Mouse (Mus musculus): ENCODE measurements at regions not wholly inside any gene's neighbourhood (a gene's known extent, or its start where the extent isn't known, plus 50 kb on each side); places are given as distances from the start of the nearest gene placed in this dataset.
"Not testable (repeated sequence)": the region's sequence is repeated elsewhere in the genome, so short reads cannot be mapped to it uniquely, and the experiment has no call there.

DNA sequence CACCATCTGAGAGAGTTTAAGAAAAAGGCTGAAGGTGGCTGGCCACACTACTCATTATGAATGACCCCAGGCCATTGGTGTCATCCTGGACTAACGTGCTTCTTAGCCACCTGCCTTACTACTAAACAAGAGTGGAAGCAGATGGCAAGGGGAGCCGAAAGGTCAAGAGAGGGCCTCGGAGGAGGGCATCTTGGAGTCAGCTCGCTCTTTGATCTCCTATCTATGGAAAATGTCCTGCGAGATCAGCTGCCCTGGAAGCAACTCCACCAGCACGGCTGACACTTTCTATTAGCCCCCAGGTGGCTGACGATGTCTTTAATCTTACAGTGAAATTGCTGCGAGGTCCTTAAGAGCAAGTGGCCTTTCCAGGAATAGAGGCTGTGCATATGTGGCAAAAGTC is 179.3 kb downstream of the Csl start:
- no peaks in the 10 kb centered on the region for H3K27me3 ChIP-seq (ENCODE audit: control insufficient read depth, insufficient read depth, low read length)
- no peak overlapping the region for H3K4me2 ChIP-seq (replicated peaks)

DNA sequence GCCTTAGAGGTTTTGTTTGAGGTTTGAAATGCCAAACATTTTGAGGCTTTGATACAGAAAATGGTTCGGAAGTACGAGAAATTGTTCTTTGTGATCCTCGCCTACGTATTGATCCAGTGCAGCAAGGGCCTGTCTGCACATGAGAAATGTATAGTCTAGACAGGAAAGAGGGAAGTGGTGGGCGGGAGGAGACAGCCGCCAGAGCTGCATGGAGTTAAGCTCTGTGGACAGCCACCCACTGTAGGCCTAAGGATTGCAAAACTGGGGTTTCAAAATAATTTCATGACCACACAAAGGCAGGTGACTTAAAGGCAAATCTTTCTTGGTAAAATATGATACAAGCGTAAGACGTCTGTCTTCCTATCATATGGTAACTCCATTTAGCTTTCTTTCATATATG is 178.4 kb downstream of the Csl start:
- no peak overlapping the region for H3K4me3 ChIP-seq (replicated peaks; ENCODE audit: low read length)
- DNase-seq (ENCODE audit: low spot score) (no peak), ATAC-seq (ENCODE audit: low FRiP score) (no peak)
- WGBS: 80% methylated on average over 8 of the region's 8 CpGs
- no peak overlapping the region for H3K4me2 ChIP-seq (replicated peaks)
- H3K36me3 ChIP-seq (replicated peaks; ENCODE audit: control insufficient read depth, insufficient read depth): no peaks in the 10 kb centered on the region
- no peak overlapping the region for H3K9ac ChIP-seq
- no peak overlapping the region for H3K27ac ChIP-seq
- no peaks in the 10 kb centered on the region for H3K27me3 ChIP-seq (ENCODE audit: control insufficient read depth, insufficient read depth, low read length)
- H3K4me1 ChIP-seq (replicated peaks; ENCODE audit: control insufficient read depth, insufficient read depth, low read length): no peaks in the 10 kb centered on the region
- no peaks in the 10 kb centered on the region for H3K9me3 ChIP-seq (ENCODE audit: control insufficient read depth, low read length)

More for the DNA sequence above, 179.3 kb downstream of the Csl start:
- no peak overlapping the region for H3K4me3 ChIP-seq (replicated peaks; ENCODE audit: low read length)
- no peaks in the 10 kb centered on the region for H3K36me3 ChIP-seq (replicated peaks; ENCODE audit: control insufficient read depth, insufficient read depth)
- ATAC-seq (ENCODE audit: low FRiP score) (no peak), DNase-seq (ENCODE audit: low spot score) (no peak)
- H3K27ac ChIP-seq: no peak overlapping the region
- peaks cover 6% of the 10 kb centered on the region for H3K4me1 ChIP-seq (replicated peaks; ENCODE audit: control insufficient read depth, insufficient read depth, low read length)
- no peak overlapping the region for H3K9ac ChIP-seq
- no peaks in the 10 kb centered on the region for H3K9me3 ChIP-seq (ENCODE audit: control insufficient read depth, low read length)
- 45% methylated on average over 8 of the region's 8 CpGs for WGBS

DNA sequence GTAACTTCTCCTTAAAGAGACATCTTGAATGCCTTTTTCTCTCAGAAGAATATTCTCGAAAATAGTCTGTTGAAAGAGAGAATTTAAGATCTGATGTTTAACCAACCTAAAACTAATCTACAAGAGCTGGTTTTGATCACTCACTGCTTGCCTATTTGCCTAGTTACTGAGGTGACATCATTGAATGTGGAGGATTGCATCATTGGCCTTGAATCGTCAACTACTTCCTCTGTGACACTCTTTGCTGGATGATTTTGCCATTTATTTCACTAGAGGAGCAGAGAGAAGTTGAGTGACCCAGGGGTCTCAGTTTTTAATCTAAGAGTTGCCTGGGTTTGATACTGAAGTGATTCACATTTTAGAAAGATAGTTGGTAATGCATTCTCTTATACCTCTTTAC is 174.6 kb downstream of the Csl start:
- DNase-seq (ENCODE audit: low spot score) (no peak), ATAC-seq (ENCODE audit: low FRiP score) (no peak)
- Histone ChIP-seq H3K9ac (no peak overlapping the region), H3K27me3 (ENCODE audit: control insufficient read depth, insufficient read depth, low read length) (no peaks in the 10 kb centered on the region), H3K4me3 (replicated peaks; ENCODE audit: low read length) (no peak overlapping the region), H3K36me3 (replicated peaks; ENCODE audit: control insufficient read depth, insufficient read depth) (no peaks in the 10 kb centered on the region), H3K27ac (no peak overlapping the region), H3K9me3 (ENCODE audit: control insufficient read depth, low read length) (no peaks in the 10 kb centered on the region), H3K4me1 (replicated peaks; ENCODE audit: control insufficient read depth, insufficient read depth, low read length) (no peaks in the 10 kb centered on the region), H3K4me2 (replicated peaks) (no peak overlapping the region)
- 78% methylated on average over 2 of the region's 2 CpGs for WGBS

DNA sequence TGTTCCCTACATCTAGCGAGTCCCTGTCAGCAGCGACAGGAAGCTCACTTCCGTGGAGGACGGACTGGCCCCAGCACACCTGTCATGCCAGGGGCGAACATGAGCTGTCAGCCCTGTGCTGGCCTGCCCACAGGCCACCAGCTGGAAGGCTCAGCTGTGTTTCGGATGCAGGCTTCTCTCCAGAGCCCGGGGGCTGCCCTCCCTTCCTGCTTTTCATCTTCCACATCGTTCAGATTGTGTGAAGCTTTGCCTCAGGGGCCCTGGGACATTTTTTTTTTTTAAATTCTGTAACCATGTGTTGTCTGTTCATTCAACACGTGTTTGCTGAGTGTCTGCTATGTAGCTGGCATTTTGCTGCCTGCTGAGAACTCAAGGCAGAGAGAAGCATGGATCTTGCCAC is 167.2 kb downstream of the Csl start:
- H3K4me1 ChIP-seq (replicated peaks; ENCODE audit: control insufficient read depth, insufficient read depth, low read length): no peaks in the 10 kb centered on the region; the same call in 1 of the 2 replicates
- ATAC-seq (ENCODE audit: low FRiP score): peak; percentile 39; the same call in 1 of the 2 replicates
- H3K9me3 ChIP-seq (ENCODE audit: control insufficient read depth, low read length): no peaks in the 10 kb centered on the region
- no peaks in the 10 kb centered on the region for H3K27me3 ChIP-seq (ENCODE audit: control insufficient read depth, insufficient read depth, low read length)
- H3K4me3 ChIP-seq (replicated peaks; ENCODE audit: low read length): no peak overlapping the region
- no peak overlapping the region for H3K9ac ChIP-seq
- no peaks in the 10 kb centered on the region for H3K36me3 ChIP-seq (replicated peaks; ENCODE audit: control insufficient read depth, insufficient read depth)
- H3K4me2 ChIP-seq (replicated peaks): no peak overlapping the region
- DNase-seq (ENCODE audit: low spot score): no peak
- 31% methylated on average over 9 of the region's 9 CpGs for WGBS
- H3K27ac ChIP-seq: no peak overlapping the region

DNA sequence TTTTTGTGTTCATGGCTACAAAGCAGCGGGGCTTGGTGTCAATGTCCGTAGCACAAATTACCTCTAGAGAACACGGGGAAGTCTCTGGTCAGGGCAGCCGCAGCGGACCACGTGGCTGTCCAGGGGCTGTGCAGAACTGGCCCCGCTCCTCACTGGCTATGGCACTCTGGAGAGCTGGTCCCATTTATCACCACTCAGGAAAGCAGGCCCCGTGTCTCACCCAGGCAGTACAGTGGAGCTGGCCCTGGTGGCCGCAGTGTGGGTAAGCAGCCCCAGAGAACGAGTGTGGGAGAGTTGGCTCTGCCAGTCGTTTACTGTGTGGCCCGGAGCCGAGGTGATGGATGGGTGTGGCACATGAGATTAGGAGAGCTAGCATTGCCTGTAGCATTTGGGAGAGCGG is 163.8 kb downstream of the Csl start:
- Histone ChIP-seq H3K27ac (no peak overlapping the region), H3K36me3 (replicated peaks; ENCODE audit: control insufficient read depth, insufficient read depth) (no peaks in the 10 kb centered on the region), H3K27me3 (ENCODE audit: control insufficient read depth, insufficient read depth, low read length) (no peaks in the 10 kb centered on the region), H3K4me1 (replicated peaks; ENCODE audit: control insufficient read depth, insufficient read depth, low read length) (no peaks in the 10 kb centered on the region; the same call in 1 of the 2 replicates), H3K9ac (no peak overlapping the region), H3K9me3 (ENCODE audit: control insufficient read depth, low read length) (no peaks in the 10 kb centered on the region), H3K4me2 (replicated peaks) (no peak overlapping the region), H3K4me3 (replicated peaks; ENCODE audit: low read length) (no peak overlapping the region)
- no peak for DNase-seq (ENCODE audit: low spot score)
- no peak for ATAC-seq (ENCODE audit: low FRiP score)
- WGBS: 90% methylated on average over 14 of the region's 14 CpGs

DNA sequence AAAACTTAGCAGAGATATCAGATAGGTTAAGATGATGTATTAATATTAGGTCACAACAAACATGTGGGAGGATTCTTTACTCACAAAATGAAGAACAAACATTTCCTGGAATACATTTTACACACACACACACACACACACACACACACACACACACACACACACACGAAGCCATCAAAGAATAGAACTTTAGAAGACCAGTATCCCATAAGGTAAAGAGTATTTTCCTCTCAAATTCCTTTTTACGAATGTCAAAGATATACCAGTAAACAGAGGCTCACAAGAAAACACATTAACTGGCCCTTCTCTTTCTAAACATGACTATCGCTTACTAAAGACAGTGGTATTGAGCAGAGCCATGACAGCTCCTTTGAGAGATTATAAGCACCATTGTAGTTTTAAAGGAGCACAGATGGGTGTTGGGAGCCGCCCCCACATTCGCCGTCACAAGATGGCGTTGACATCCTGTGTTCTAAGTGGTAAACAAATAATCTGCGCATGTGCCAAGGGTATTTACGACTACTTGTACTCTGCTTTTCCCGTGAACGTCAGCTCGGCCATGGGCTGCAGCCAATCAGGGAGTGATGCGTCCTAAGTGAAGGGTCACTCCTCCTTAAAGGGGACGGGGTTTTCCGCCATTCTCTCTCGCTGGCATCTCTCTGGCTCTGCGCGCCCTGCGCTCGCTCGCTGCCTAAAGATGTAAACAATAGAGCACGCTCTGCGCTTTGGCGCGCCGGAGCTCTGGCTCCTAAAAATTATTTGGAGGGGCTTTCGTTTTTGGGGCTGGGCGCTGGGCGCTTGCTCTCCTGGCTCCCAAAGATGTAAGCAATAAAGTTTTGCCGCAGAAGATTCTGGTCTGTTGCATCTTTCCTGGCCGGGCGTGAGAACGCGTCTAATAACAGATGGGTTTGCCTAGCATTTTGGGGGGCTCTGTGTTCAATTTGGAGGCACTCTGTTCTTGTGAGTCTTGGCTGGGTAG is 160.0 kb downstream of the Csl start:
- H3K4me1 ChIP-seq (replicated peaks; ENCODE audit: control insufficient read depth, insufficient read depth, low read length); DNase-seq (ENCODE audit: low spot score); H3K36me3 ChIP-seq (replicated peaks; ENCODE audit: control insufficient read depth, insufficient read depth); H3K27me3 ChIP-seq (ENCODE audit: control insufficient read depth, insufficient read depth, low read length); H3K9me3 ChIP-seq (ENCODE audit: control insufficient read depth, low read length): not testable (repeated sequence)
- Histone ChIP-seq H3K27ac (peak overlapping the region; percentile 72), H3K4me2 (replicated peaks) (peak overlapping the region; percentile 59), H3K9ac (peak overlapping the region; percentile 54), H3K4me3 (replicated peaks; ENCODE audit: low read length) (peak overlapping the region; percentile 38)
- WGBS: 49% methylated on average over 23 of the region's 34 CpGs
- ATAC-seq (ENCODE audit: low FRiP score): peak; percentile 79

DNA sequence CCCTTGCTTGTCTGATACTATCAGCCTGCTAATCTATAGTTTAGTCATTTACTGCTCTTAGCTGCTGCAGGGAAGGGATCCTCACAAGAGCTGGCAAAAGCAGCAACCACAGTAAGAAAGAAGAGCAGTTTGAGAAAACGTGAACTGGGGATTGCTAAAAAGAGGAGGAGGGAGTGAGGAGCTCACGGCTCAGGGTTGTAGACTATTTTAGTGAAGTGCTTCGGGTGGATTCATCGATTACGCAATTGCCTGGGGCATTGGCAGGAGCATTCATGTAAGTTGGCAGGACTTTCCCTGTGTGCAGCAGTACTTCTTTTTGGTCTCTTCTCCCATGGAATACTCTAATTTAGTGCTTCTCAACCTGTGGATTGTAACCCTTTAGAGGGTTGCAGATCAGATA is 157.1 kb downstream of the Csl start:
- Histone ChIP-seq H3K4me2 (replicated peaks) (no peak overlapping the region), H3K4me3 (replicated peaks; ENCODE audit: low read length) (no peak overlapping the region), H3K27me3 (ENCODE audit: control insufficient read depth, insufficient read depth, low read length) (no peaks in the 10 kb centered on the region), H3K4me1 (replicated peaks; ENCODE audit: control insufficient read depth, insufficient read depth, low read length) (no peaks in the 10 kb centered on the region), H3K9ac (no peak overlapping the region), H3K9me3 (ENCODE audit: control insufficient read depth, low read length) (no peaks in the 10 kb centered on the region), H3K36me3 (replicated peaks; ENCODE audit: control insufficient read depth, insufficient read depth) (no peaks in the 10 kb centered on the region), H3K27ac (no peak overlapping the region)
- DNase-seq (ENCODE audit: low spot score) (no peak), ATAC-seq (ENCODE audit: low FRiP score) (no peak)
- 87% methylated on average over 5 of the region's 5 CpGs for WGBS

DNA sequence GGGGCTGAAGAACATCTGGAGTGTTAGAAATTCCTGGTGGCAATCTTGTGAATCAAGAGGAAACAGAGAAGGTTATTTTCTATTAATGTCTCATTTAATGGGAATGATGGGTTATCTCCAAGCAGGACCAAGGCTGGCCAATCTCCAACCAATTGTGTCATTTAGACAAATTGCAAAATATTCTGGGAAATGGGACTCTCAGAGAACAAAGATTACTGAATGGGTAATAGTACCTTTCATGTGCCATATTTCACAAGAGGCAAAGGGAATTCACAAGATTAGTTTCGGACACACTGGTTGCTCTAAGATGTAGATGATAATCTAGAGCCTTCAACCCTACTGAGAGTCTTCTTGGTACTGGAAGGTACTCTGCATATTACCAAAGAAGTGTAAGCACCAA is 155.3 kb downstream of the Csl start:
- Histone ChIP-seq H3K27me3 (ENCODE audit: control insufficient read depth, insufficient read depth, low read length) (no peaks in the 10 kb centered on the region), H3K9ac (no peak overlapping the region), H3K4me1 (replicated peaks; ENCODE audit: control insufficient read depth, insufficient read depth, low read length) (no peaks in the 10 kb centered on the region), H3K4me2 (replicated peaks) (no peak overlapping the region), H3K36me3 (replicated peaks; ENCODE audit: control insufficient read depth, insufficient read depth) (no peaks in the 10 kb centered on the region), H3K9me3 (ENCODE audit: control insufficient read depth, low read length) (no peaks in the 10 kb centered on the region), H3K27ac (no peak overlapping the region), H3K4me3 (replicated peaks; ENCODE audit: low read length) (no peak overlapping the region)
- ATAC-seq (ENCODE audit: low FRiP score): no peak
- 93% methylated on average over 1 of the region's 1 CpGs for WGBS
- DNase-seq (ENCODE audit: low spot score): no peak

DNA sequence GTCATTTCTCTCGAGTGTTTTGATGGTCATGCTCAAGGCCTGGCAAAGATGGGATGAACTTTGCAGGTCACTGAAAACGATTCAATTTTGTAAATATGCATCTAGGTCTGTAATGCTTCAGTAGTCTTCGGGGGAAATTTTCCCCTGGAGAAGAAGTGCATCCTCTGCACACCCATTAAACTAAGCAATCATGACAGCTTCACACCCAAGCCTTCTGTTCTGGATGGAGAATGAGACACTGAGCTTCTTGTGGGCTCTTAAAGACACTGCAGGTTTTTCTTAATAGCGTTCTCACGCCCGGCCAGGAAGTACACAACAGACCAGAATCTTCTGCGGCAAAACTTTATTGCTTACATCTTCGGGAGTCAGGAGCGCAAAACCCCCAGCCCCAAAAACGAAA is 151.0 kb downstream of the Csl start:
- H3K9ac ChIP-seq: no peak overlapping the region
- DNase-seq (ENCODE audit: low spot score) (no peak), ATAC-seq (ENCODE audit: low FRiP score) (no peak)
- H3K27ac ChIP-seq: no peak overlapping the region
- no peak overlapping the region for H3K4me3 ChIP-seq (replicated peaks; ENCODE audit: low read length)
- 0 out of 2 replicates have a peak, but pooled peaks cover 3% of the 10 kb centered on the region for H3K9me3 ChIP-seq (ENCODE audit: control insufficient read depth, low read length)
- WGBS: 87% methylated on average over 10 of the region's 10 CpGs
- no peaks in the 10 kb centered on the region for H3K27me3 ChIP-seq (ENCODE audit: control insufficient read depth, insufficient read depth, low read length)
- no peak overlapping the region for H3K4me2 ChIP-seq (replicated peaks)
- no peaks in the 10 kb centered on the region for H3K4me1 ChIP-seq (replicated peaks; ENCODE audit: control insufficient read depth, insufficient read depth, low read length)
- H3K36me3 ChIP-seq (replicated peaks; ENCODE audit: control insufficient read depth, insufficient read depth): no peaks in the 10 kb centered on the region
